Mouse (Mus musculus) urinary bladder, adult 18-20 months (tissue): Measurements from ENCODE around the gene Pdzrn4.

Source experiments
- DNase-seq, 2 experiments: peaks; one replicate each; pipeline ENCODE4 v3.0.0; 2022; ENCODE audit warnings: low spot score in 2 of 2, mixed read lengths in 2 of 2

Gene Pdzrn4

DNA sequence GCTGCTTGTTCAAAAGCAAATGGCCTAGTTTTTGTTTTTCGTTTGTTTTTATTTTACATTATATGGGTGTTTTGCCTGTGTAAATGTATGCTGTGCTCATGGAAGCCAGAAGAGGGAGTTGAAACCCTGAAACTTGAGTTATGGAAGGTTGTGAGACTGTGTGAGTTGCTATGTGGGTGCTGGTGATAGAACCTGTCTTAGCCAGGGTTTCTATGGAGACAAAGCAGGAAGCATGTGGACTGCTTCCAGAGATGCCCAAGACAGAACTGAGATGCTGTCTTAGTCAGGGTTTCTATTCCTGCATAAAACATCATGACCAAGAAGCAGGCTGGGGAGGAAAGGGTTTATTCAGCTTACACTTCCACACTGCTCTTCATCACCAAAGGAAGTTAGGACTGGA, 190.8 kb downstream of the Pdzrn4 start:
- no peak for DNase-seq

- no peak for DNase-seq
Measured at GRCm38 (mm10) chr15:92594721-92595120, 198.0 kb downstream of the Pdzrn4 start.

DNA sequence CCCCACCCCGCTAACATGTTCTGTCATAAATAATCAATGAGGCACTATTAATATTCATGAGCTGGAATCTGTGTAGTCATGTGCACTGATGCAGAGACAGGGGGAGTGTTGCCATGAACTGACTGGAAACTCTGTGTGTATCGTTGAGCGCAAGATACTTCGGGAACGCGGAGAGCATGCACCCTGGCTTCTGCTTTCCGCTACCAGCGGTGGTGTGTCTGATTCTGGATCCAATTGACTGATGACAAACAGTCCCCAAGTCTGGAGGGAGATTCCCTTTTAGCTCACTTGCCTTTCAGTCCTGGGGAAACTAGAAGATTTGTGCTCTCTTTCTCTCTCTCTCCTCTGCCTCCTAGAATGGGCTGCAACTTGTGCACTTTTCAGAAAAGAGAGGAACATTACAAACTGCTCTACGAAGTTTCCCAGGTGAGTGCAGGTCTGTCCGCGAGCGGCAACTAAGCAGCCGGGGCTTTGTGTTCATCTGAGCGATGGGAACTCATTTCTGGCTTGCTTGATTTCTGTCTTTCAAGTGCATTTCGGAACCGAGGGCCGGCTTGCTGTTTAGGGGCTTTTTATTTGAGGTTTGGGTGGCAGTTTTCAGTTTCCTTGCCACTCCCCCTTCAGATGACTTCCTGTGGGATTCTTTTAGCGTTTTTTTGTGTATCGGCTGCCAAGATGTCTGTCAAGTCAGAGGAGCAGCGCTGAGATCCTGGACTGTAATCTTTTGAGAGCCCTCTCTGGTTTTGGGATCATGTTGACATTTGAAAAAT, 200.5 kb downstream of the Pdzrn4 start:
- peak in 1 of 2 experiments; percentile 4 for DNase-seq

DNA sequence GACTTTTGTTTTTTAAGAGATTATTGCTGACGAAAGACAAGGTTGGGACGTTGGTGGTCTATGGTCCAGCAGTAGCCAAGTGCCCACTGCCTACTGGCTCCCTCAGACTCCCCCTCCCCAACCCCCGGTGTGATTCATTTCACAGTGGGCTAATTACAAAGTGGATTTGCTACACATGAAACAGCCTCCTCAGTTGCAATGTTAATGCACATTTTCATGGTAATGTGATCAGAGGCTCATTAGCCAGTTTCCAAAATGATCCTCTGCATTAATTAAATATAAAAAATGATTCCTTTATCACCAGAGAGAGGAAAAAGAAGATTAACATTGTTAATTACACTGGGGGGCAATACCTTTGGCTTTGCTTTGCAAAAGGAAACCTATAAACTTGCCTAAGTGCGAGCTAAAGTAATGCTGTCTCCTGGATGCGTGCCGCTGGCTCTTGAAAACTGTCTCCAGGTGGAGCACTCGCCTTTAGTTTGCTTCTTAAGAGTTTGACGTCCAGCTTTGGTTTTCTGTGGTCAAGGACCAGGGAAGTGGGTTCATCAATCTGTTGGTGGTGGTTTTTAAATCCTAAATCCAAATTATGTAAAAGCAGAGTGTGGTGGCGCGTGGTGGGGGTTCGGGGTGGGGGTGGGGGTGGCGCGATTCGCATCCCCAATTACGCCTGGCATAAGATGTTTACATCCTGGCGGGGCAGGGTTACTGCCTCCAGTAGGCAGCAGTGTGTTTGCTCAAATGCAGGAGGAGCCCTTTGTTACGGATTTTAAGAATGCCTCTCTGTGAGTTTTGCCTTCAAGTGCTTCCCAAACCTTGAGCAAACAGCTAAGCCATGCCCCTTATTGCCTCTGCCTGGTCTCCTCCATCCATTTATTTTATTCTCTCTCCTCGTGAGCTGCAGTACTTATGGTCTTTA, 202.0 kb downstream of the Pdzrn4 start:
- DNase-seq: peak in 1 of 2 experiments; percentile 8

DNA sequence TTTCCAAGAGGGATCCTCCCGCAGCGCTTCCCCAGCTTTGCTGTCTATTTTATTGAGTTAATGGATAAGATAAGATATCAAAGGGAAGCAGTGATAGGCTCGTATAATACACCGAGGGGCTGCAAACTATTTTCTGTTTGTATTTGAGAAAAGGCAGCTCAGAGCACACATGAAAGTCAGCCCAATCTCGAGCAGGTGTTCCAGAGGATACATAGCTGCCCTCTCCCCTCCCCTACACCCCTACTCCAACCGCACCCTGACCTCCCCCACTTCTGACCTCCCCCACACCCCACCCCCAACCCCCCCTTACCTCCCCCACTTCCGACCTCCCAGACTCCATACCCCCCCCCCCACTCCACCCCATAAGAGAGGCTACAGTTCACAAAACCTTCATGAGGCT, 202.7 kb downstream of the Pdzrn4 start:
- no peak for DNase-seq

DNA sequence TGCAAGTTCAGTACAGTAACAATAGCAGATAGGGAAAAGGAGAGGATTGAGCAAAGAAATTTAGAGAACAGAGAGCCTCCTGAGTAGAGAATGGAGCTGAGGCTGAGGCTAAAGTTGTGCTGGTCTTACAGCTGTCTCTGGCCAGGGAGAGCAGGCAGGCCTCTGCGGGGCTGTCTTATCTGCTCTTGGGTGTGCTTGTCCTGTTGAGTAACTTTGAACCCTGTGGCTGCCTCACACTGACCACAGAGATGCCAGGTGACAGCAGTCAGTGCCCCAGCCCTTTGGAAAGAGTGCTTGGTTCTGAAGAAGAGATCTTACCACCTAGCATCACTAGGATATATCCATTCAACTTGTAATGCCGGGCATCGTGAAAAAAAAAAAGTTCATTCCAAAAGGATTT, 214.2 kb downstream of the Pdzrn4 start:
- no peak for DNase-seq

DNA sequence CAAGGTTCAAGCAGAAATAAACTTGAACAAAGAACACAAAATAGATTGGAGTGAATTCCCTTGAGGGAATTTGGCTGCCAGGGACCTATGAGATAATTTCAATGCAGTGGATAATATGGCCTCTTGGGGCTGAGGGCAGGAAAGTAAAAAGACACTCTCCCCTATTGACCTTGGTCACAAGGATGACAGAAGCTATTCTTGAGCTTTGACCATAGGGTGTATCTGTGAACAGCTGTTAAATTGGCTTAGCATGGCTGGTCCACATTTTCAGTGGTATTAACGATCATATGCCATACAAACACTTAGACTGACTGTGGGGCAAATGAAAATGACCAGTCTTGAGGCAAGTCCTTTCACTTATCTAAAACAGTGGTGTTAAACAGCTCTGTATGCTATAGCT, 215.7 kb downstream of the Pdzrn4 start:
- DNase-seq: no peak

DNA sequence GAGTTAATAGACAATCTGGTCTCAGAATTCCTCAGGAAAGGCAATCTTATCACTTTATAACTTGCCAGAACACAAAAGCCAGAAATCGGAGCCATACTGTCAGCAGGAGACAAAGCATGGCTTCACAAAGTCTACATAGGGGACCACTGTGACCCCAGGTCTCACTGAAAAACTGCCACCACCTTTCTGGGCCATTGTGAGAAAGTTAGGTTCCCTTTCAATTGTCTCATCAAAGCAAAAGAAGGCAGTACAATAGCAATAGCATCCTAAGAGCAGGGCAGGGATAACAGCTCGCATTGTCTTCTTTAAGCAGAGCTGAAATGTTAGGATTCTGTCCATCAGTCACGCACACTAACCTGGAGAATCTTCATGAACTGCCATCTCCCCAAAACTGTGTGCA, 216.5 kb downstream of the Pdzrn4 start:
- no peak for DNase-seq

DNA sequence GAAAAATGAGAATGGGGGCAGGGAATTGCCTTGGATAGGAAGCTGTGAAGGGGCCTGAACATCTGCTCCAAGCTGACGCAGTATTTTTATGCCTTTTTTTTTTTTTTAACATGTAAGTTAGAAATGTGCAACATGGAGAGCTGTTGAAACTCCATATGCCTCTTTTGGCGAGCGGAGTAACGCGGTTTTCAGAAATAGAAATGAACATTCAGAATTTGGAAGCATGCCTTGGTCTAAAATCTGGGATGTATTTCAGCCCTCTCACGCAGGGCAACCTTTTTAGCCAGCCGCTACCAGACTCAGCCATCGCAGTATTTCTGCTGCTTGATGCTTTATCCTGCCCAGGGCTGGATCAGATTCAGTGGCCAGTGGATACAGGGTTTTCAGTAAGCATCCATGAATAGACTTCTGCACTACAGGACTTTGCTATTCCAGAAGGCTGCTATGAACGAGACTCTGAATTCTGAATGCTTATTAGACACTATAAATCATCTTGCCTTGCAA, 225.1 kb downstream of the Pdzrn4 start:
- DNase-seq: no peak

DNA sequence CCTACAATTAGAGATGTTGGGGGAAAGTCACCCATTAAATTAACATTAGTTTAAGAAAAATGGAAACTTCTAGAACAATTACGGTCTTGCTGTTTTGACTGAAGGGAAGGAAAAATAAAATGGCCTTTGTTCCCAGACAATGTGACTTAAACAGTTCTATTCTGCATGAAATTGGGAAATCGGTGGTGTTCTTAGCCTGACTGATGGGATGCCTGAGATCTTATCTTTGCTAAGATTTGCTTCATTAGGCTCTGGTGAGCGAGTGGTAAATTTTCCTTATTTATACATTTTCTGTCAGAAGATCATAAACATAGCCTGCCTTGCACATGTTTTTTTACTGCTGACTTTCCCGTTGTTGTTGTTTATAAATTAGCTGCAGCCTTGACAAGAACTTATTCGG, 225.6 kb downstream of the Pdzrn4 start:
- DNase-seq: no peak

- no peak for DNase-seq
Measured at GRCm38 (mm10) chr15:92629172-92629571, 232.5 kb downstream of the Pdzrn4 start.

GRCm38 (mm10) chr15:92634044-92634610, 237.4 kb downstream of the Pdzrn4 start:
- DNase-seq: no peak

- no peak for DNase-seq
Measured at GRCm38 (mm10) chr15:92640212-92641082, 243.8 kb downstream of the Pdzrn4 start.

DNA sequence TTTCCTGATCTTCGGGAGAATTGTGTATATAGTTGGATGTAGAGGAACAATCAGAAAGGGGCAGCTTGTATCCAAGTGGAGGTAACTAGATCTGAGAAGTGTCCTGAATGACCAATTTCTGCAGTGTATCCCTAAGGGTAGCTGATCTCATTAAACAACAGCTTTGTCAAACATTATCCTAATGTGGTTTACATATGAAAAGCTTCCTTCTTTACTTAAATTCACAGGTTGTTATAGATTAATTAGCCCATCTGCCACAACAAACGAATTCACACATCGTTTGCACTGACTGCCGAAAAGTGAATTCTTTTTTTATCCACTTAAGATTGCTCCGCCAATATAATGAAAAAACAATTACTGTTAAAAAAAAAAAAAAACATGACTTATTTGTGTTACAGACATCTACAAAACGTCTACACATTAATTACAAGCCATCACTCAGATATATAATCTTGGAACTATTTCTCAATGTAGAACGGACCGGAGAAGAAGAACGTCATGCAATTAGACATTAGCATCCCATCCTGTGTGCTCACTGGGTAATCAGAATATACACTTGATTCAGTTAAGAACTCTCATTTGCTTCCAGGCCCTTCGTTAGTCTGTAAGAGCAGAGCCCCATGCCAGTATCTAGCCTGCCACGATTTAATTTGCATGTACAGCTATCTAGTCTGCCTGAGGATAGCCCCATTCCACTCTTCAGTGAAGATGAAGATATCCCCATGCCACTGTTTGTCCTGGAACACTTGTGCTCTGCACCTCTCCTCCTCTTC, 274.8 kb downstream of the Pdzrn4 start:
- DNase-seq: no peak

DNA sequence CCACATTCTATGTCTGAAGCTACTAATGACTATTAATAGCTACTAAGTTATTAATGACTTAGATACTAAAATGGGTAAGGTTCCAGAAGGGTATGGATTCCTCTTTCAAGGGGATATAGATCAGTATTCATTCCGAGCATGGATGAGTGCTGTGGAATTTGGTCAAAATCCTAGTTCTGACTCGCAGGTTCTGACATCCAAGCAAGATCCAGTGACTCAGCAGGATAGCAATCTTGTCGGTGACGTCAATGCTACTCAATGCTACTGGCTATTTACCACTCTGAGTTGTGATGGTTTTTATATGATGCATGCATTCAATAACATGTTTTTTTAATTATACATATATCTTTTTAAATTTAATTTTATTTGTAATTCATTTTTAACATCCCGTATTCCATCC, 279.4 kb downstream of the Pdzrn4 start:
- no peak for DNase-seq

GRCm38 (mm10) chr15:92678377-92678776, 281.7 kb downstream of the Pdzrn4 start:
- no peak for DNase-seq

- no peak for DNase-seq
Measured at GRCm38 (mm10) chr15:92679541-92679940, 282.9 kb downstream of the Pdzrn4 start.

- no peak for DNase-seq
Measured at GRCm38 (mm10) chr15:92696276-92696956, 299.7 kb downstream of the Pdzrn4 start.

DNA sequence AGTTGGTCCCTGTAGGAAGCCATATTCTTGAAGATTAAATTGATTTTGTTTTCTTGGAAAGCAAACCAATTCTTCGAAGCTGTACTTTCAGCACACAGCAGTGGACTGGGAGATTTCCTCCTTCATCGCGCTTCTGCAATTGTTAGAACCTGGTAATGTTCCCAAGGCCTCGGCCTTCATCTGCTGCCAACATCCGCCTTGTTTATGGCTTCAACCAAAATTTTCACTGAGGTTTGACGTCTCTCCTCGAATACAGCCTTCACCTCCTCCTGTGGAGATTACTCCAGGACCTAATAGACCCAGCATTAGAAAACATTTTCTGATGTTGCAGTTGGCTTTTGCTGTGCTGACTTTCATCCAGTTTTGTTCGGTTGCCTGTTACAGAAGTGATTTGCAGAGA, 307.5 kb downstream of the Pdzrn4 start:
- DNase-seq: no peak

DNA sequence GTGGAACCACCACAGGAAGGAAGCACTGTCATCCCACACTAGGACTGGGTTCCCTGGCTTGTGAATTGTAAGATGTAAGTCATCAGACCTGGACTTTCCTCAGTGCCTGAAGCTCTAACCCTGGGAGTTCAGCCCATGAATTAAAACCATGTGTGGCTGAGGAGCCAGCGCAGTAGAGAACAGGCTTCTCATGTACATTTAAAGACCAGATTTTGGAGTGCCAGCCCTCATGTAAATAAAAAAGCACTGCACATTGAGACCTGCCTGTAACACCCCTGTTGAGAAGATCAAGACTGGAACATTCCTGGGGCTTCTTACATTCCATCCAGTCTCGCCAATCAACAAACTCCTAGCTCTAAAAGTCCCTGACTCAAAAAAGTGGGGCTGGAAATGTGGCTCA, 342.0 kb downstream of the Pdzrn4 start:
- no peak for DNase-seq
